Mouse (Mus musculus): ENCODE measurements around the gene Tdrd9. TPM values are rescaled to one million over a fixed set of nuclear protein-coding genes. Genes with fewer than 3 reads are reported as not detected.
"Not testable (repeated sequence)": the region's sequence is repeated elsewhere in the genome, so short reads cannot be mapped to it uniquely, and the experiment has no call there.

Gene Tdrd9
- polyA plus RNA-seq, 1 experiment from 2014 or later: 0.37 TPM

- no peaks in the 10 kb centered on the region for H3K36me3 ChIP-seq
- H3K9me3 ChIP-seq (replicated peaks): no peaks in the 10 kb centered on the region
- WGBS: 59% methylated on average over 10 of the region's 10 CpGs
- H3K27me3 ChIP-seq (replicated peaks): no peaks in the 10 kb centered on the region
- H3K4me1 ChIP-seq (replicated peaks): peaks cover 43% of the 10 kb centered on the region
- peak overlapping the region; percentile 71 for H3K27ac ChIP-seq (ENCODE audit: poor library complexity, severe bottlenecking)
- ATAC-seq (ENCODE audit: insufficient number of reproducible peaks, low FRiP score): peak; percentile 22; the same call in 1 of the 2 replicates
- peak overlapping the region; percentile 24 for H3K4me3 ChIP-seq
- H3K4me2 ChIP-seq: peak overlapping the region; percentile 53
- peak overlapping the region; percentile 53; the same call in 1 of the 2 replicates for H3K9ac ChIP-seq
Measured at GRCm38 (mm10) chr12:111943421-111944064, 27.8 kb upstream of the Tdrd9 start.

GRCm38 (mm10) chr12:111944065-111944987 lies 27.0 kb upstream of the Tdrd9 start:
- peak; percentile 75 for ATAC-seq (ENCODE audit: insufficient number of reproducible peaks, low FRiP score)

DNA sequence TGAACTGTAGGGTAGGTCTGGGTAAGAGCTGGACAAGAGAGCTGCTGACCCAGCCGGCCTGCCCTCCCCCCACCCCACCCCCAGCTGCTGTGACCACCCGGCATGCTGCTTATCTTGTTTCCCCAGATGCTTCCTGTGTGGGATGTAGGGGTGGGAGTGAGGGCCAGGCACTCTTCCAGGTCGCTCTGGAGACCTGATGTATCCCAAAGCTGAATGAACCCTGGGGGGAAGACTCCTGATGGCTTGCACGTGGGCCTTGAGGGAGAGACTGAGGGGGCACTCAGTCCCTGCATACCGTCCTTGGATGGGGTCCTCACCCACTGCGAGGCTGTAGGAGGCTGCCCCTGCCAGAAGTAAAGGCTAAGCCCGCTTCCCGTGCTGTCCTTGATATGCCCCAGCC lies 26.2 kb upstream of the Tdrd9 start:
- H3K4me3 ChIP-seq: no peak overlapping the region
- WGBS: 12% methylated on average over 8 of the region's 8 CpGs
- H3K9me3 ChIP-seq (replicated peaks): no peaks in the 10 kb centered on the region
- ATAC-seq (ENCODE audit: insufficient number of reproducible peaks, low FRiP score): peak; percentile 76
- no peaks in the 10 kb centered on the region for H3K27me3 ChIP-seq (replicated peaks)
- H3K4me2 ChIP-seq: peak overlapping the region; percentile 11
- peaks cover 31% of the 10 kb centered on the region for H3K4me1 ChIP-seq (replicated peaks)
- H3K27ac ChIP-seq (ENCODE audit: poor library complexity, severe bottlenecking): peak overlapping the region; percentile 92
- H3K36me3 ChIP-seq: no peaks in the 10 kb centered on the region
- H3K9ac ChIP-seq: no peak overlapping the region

More at GRCm38 (mm10) chr12:111944065-111944987, 27.0 kb upstream of the Tdrd9 start:
- not testable (repeated sequence) for H3K27me3 ChIP-seq (replicated peaks); H3K9ac ChIP-seq; H3K9me3 ChIP-seq (replicated peaks); H3K36me3 ChIP-seq
- Histone ChIP-seq H3K4me3 (peak overlapping the region; percentile 24), H3K4me2 (peak overlapping the region; percentile 53), H3K27ac (ENCODE audit: poor library complexity, severe bottlenecking) (peak overlapping the region; percentile 92), H3K4me1 (replicated peaks) (peaks cover 35% of the 10 kb centered on the region)
- WGBS: 36% methylated on average over 18 of the region's 20 CpGs

DNA sequence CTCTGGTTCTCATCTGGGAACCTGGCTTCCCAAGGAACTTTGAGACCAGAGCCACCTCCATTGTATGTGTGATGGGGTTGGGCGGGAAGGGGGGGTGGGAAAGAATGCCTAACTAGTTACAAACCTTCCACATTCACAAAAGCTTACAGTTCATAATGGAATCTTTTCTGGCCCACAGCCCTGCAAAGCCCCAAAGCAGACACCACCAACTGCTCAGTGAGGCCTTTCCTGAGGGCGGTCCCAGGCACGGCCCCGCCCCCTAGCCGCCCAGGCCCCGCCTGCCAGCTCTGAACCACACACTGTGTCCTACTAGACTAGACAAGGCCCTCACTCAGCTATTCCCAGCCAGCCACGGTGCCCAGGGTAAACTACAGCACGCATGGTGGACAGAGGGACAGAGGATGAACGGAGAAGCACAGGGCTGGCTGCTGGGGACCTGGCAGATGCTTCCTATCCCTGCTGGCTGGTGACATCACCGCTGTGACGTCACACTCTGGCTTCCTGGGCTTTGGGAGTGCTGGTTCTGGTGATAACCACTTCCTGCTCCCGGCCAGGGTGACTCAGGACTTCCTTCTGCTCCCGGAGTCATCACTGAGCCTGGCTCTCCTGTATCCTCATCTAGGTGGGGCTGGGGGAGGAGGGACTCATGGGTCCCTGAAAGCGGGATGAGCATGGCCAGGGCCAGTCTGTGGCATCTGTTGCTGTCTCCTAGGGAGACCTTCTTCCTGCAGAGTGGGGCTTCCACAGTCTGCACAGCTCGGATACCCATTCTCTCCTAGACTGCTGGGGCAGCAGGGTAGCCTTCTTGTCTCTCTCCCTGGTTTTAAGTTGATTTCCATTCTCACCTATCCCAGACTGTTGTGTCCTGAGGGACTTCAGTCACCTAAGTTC lies 25.3 kb upstream of the Tdrd9 start:
- not testable (repeated sequence) for H3K27me3 ChIP-seq (replicated peaks)
- H3K27ac ChIP-seq (ENCODE audit: poor library complexity, severe bottlenecking): peak overlapping the region; percentile 92
- WGBS: 42% methylated on average over 12 of the region's 15 CpGs

GRCm38 (mm10) chr12:111946716-111947115 lies 24.6 kb upstream of the Tdrd9 start:
- Histone ChIP-seq H3K27me3 (replicated peaks) (no peaks in the 10 kb centered on the region), H3K4me2 (no peak overlapping the region), H3K4me1 (replicated peaks) (peaks cover 31% of the 10 kb centered on the region), H3K9me3 (replicated peaks) (no peaks in the 10 kb centered on the region), H3K27ac (ENCODE audit: poor library complexity, severe bottlenecking) (peak overlapping the region; percentile 80), H3K4me3 (no peak overlapping the region), H3K36me3 (no peaks in the 10 kb centered on the region), H3K9ac (no peak overlapping the region)
- ATAC-seq (ENCODE audit: insufficient number of reproducible peaks, low FRiP score): no peak
- WGBS: 13% methylated on average over 2 of the region's 2 CpGs

More for the DNA sequence above, 25.3 kb upstream of the Tdrd9 start:
- H3K36me3 ChIP-seq; H3K9ac ChIP-seq; H3K4me3 ChIP-seq; H3K9me3 ChIP-seq (replicated peaks): not testable (repeated sequence)
- H3K4me2 ChIP-seq: peak overlapping the region; percentile 11; the same call in 1 of the 2 replicates
- peaks cover 31% of the 10 kb centered on the region for H3K4me1 ChIP-seq (replicated peaks)
- peak; percentile 77 for ATAC-seq (ENCODE audit: insufficient number of reproducible peaks, low FRiP score)

DNA sequence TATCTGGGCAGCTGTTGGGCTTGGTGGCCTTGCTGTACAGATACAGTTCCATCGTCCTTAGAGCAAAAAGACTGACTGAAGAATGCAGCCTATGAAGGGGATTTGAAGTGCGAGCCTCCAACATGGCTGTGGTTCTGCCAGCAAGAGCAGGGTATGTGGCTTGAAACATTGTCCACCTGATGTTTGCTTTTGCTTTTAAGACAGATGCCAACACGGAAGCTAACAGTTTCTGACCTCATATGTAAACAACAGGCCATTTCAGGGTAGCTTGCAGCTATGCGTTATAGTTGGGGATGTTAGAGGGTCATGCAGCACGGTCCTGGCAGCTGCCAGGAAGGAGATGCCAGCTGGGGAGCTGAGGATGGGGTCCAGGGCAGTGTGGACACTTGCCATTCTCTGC lies 20.9 kb upstream of the Tdrd9 start:
- no peaks in the 10 kb centered on the region for H3K27me3 ChIP-seq (replicated peaks)
- H3K9ac ChIP-seq: no peak overlapping the region; the same call in 1 of the 2 replicates
- ATAC-seq (ENCODE audit: insufficient number of reproducible peaks, low FRiP score): no peak
- peaks cover 8% of the 10 kb centered on the region for H3K4me1 ChIP-seq (replicated peaks)
- 64% methylated on average over 5 of the region's 5 CpGs for WGBS
- H3K27ac ChIP-seq (ENCODE audit: poor library complexity, severe bottlenecking): no peak overlapping the region
- no peaks in the 10 kb centered on the region for H3K9me3 ChIP-seq (replicated peaks)
- H3K36me3 ChIP-seq: no peaks in the 10 kb centered on the region
- H3K4me2 ChIP-seq: no peak overlapping the region
- H3K4me3 ChIP-seq: no peak overlapping the region

DNA sequence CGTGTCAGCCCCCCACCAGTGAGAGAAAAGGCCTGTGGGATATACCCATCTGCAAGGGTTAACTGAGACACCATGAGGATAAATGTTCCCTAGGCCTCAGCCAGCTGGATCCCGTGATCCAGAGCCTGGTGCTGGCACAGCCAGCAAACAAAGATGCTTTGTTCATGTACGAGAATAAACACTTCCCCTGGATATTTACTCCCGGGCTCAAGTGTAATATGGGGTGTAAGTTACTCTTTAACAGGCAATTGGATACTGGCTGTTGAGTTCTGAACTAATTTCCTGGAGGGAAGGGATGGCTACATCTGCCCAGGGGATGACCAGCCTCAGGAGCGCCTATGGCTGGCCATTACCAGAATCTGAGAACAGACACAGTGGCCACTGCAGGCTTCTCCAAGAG lies 19.7 kb upstream of the Tdrd9 start:
- WGBS: 67% methylated on average over 5 of the region's 5 CpGs
- no peak overlapping the region for H3K9ac ChIP-seq
- no peak overlapping the region for H3K4me2 ChIP-seq
- H3K9me3 ChIP-seq (replicated peaks): no peaks in the 10 kb centered on the region
- no peaks in the 10 kb centered on the region for H3K36me3 ChIP-seq
- ATAC-seq (ENCODE audit: insufficient number of reproducible peaks, low FRiP score): no peak
- H3K4me3 ChIP-seq: no peak overlapping the region
- no peaks in the 10 kb centered on the region for H3K4me1 ChIP-seq (replicated peaks)
- no peak overlapping the region for H3K27ac ChIP-seq (ENCODE audit: poor library complexity, severe bottlenecking)
- no peaks in the 10 kb centered on the region for H3K27me3 ChIP-seq (replicated peaks)

GRCm38 (mm10) chr12:111956173-111956572 lies 15.2 kb upstream of the Tdrd9 start:
- no peak for ATAC-seq (ENCODE audit: insufficient number of reproducible peaks, low FRiP score)
- H3K4me1 ChIP-seq (replicated peaks): peaks cover 5% of the 10 kb centered on the region; the same call in 1 of the 2 replicates
- H3K4me2 ChIP-seq: no peak overlapping the region
- no peak overlapping the region for H3K4me3 ChIP-seq
- H3K27ac ChIP-seq (ENCODE audit: poor library complexity, severe bottlenecking): no peak overlapping the region
- no peak overlapping the region for H3K9ac ChIP-seq
- H3K36me3 ChIP-seq: peaks cover 21% of the 10 kb centered on the region
- no peaks in the 10 kb centered on the region for H3K27me3 ChIP-seq (replicated peaks)
- H3K9me3 ChIP-seq (replicated peaks): 0 out of 2 replicates have a peak, but pooled peaks cover 5% of the 10 kb centered on the region
- 83% methylated on average over 5 of the region's 5 CpGs for WGBS

DNA sequence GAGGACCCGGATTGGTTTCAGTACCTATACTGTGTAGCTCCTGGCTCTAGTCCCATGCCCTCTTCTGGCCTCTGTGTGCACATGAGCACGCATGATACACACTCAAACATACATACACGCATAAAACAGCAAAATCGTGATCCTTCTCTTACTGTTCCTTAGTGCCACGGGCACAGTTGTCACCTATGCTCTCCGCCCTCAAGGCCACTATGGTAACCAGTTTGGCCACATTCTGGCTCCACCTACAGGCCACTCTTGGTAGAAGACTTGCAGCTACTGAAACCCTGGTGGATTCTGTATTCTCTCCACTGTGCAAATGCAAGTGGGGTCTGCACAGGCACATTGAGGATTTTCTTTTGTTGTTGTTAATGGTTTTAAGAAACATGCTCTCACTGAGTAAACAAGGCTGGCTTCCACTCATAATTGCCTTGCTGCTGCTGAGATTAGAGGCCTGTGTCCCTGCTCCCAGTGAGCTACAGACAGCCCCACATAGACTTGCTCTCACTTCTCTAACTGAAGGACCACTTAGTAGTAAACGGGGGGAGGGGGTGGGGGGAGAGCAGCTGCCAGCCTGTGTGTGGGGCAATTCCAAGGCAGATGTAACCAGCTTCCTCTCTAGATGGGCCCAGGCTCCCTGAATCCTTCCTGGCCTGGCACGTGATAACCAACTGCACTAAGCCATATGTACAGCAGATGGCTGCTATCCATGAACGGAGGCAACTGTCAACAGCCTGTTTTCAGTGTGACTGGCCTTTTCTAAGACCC lies 13.1 kb upstream of the Tdrd9 start:
- Histone ChIP-seq H3K4me1 (replicated peaks) (peaks cover 5% of the 10 kb centered on the region; the same call in 1 of the 2 replicates), H3K27ac (ENCODE audit: poor library complexity, severe bottlenecking) (no peak overlapping the region), H3K9me3 (replicated peaks) (0 out of 2 replicates have a peak, but pooled peaks cover 5% of the 10 kb centered on the region), H3K27me3 (replicated peaks) (no peaks in the 10 kb centered on the region), H3K36me3 (peaks cover 39% of the 10 kb centered on the region), H3K4me2 (no peak overlapping the region), H3K4me3 (no peak overlapping the region), H3K9ac (no peak overlapping the region)
- ATAC-seq (ENCODE audit: insufficient number of reproducible peaks, low FRiP score): peak; percentile 53; the same call in 1 of the 2 replicates
- 39% methylated on average over 9 of the region's 9 CpGs for WGBS

- Histone ChIP-seq H3K27ac (ENCODE audit: poor library complexity, severe bottlenecking) (no peak overlapping the region), H3K9ac (no peak overlapping the region), H3K36me3 (peaks cover 51% of the 10 kb centered on the region), H3K27me3 (replicated peaks) (no peaks in the 10 kb centered on the region), H3K4me3 (no peak overlapping the region), H3K4me1 (replicated peaks) (peaks cover 22% of the 10 kb centered on the region), H3K4me2 (no peak overlapping the region), H3K9me3 (replicated peaks) (0 out of 2 replicates have a peak, but pooled peaks cover 5% of the 10 kb centered on the region)
- WGBS: 86% methylated on average over 5 of the region's 5 CpGs
- ATAC-seq (ENCODE audit: insufficient number of reproducible peaks, low FRiP score): no peak
Measured at GRCm38 (mm10) chr12:111963339-111963738, 8.0 kb upstream of the Tdrd9 start.
